Mouse (Mus musculus): ENCODE data around the gene Loxl3.

The Loxl3 gene

GRCm38 (mm10) chr6:83049367-83049766 lies 15.4 kb downstream of the Loxl3 start:
- no peak for DNase-seq (ENCODE audit: inconsistent age in 2 of 2, low spot score in 1 of 2)

- DNase-seq (ENCODE audit: inconsistent age in 2 of 2, low spot score in 1 of 2) = peak; percentile 56 to 79
Measured at GRCm38 (mm10) chr6:83053136-83053960, 19.4 kb downstream of the Loxl3 start.

- DNase-seq (ENCODE audit: inconsistent age in 2 of 2, low spot score in 1 of 2) = peak; percentile 98 to 99
Measured at GRCm38 (mm10) chr6:83054074-83054851, 20.3 kb downstream of the Loxl3 start, which contains the start of gene Aup1. Aup1 (plus strand) TSS chr6:83054521.

GRCm38 (mm10) chr6:83054871-83055431 lies 21.0 kb downstream of the Loxl3 start, which contains the start of gene Htra2:
Htra2 (minus strand) TSS chr6:83055273.
- no peak for DNase-seq (ENCODE audit: inconsistent age in 2 of 2, low spot score in 1 of 2)

- DNase-seq (ENCODE audit: inconsistent age in 2 of 2, low spot score in 1 of 2) = peak in 1 of 2 experiments; percentile 39
Measured at GRCm38 (mm10) chr6:83057790-83058189, 23.8 kb downstream of the Loxl3 start, which contains the start of gene Dqx1. Dqx1 (plus strand) TSS chr6:83057844.

- DNase-seq (ENCODE audit: inconsistent age in 2 of 2, low spot score in 1 of 2) = no peak
Measured at GRCm38 (mm10) chr6:83058725-83059124, 24.8 kb downstream of the Loxl3 start.

GRCm38 (mm10) chr6:83065995-83066394 lies 32.0 kb downstream of the Loxl3 start:
- no peak for DNase-seq (ENCODE audit: inconsistent age in 2 of 2, low spot score in 1 of 2)

GRCm38 (mm10) chr6:83066441-83066840 lies 32.5 kb downstream of the Loxl3 start:
- DNase-seq (ENCODE audit: inconsistent age in 2 of 2, low spot score in 1 of 2) = no peak

GRCm38 (mm10) chr6:83068221-83068620 lies 34.2 kb downstream of the Loxl3 start:
- no peak for DNase-seq (ENCODE audit: inconsistent age in 2 of 2, low spot score in 1 of 2)

GRCm38 (mm10) chr6:83068706-83069487 lies 34.9 kb downstream of the Loxl3 start:
- DNase-seq (ENCODE audit: inconsistent age in 2 of 2, low spot score in 1 of 2) = peak in 1 of 2 experiments; percentile 61

GRCm38 (mm10) chr6:83069488-83070246 lies 35.7 kb downstream of the Loxl3 start:
- peak in 1 of 2 experiments; percentile 66 for DNase-seq (ENCODE audit: inconsistent age in 2 of 2, low spot score in 1 of 2)

- DNase-seq (ENCODE audit: inconsistent age in 2 of 2, low spot score in 1 of 2) = no peak
Measured at GRCm38 (mm10) chr6:83070247-83070310, 36.1 kb downstream of the Loxl3 start, which contains the start of gene Tlx2. Tlx2 (minus strand) TSS chr6:83070293.

GRCm38 (mm10) chr6:83070311-83071219 lies 36.6 kb downstream of the Loxl3 start:
- peak; percentile 56 to 82 for DNase-seq (ENCODE audit: inconsistent age in 2 of 2, low spot score in 1 of 2)

GRCm38 (mm10) chr6:83071220-83071619 lies 37.2 kb downstream of the Loxl3 start:
- peak; percentile 61 to 70 for DNase-seq (ENCODE audit: inconsistent age in 2 of 2, low spot score in 1 of 2)

GRCm38 (mm10) chr6:83074979-83075378 lies 41.0 kb downstream of the Loxl3 start:
- peak in 1 of 2 experiments; percentile 65 for DNase-seq (ENCODE audit: inconsistent age in 2 of 2, low spot score in 1 of 2)

GRCm38 (mm10) chr6:83077630-83078323 lies 43.8 kb downstream of the Loxl3 start, which contains the start of gene Pcgf1:
Pcgf1 (plus strand) TSS chr6:83077869.
- no peak for DNase-seq (ENCODE audit: inconsistent age in 2 of 2, low spot score in 1 of 2)

GRCm38 (mm10) chr6:83078324-83078858 lies 44.4 kb downstream of the Loxl3 start:
- DNase-seq (ENCODE audit: inconsistent age in 2 of 2, low spot score in 1 of 2) = peak; percentile 99 to 100

- DNase-seq (ENCODE audit: inconsistent age in 2 of 2, low spot score in 1 of 2) = peak in 1 of 2 experiments; percentile 31
Measured at GRCm38 (mm10) chr6:83080210-83080609, 46.2 kb downstream of the Loxl3 start.
